ENCODE assay signal across 9 mouse cellular contexts in genomic region chr9:56200645-56201314, GRCm38 (mm10). TPM values are rescaled to one million over a fixed set of nuclear protein-coding genes. Genes with fewer than 3 reads are reported as not detected.
DNase-seq lines count a peak whose midpoint lies in the region; ATAC-seq and TF ChIP-seq lines count a peak whose summit lies in the region.
"Had no signal": no experiment of that assay in that cellular context is flagged by ENCODE, and none has a peak within 500 bp of the region (broad histone marks: within the 10 kb centered on the region; RNA-seq: fewer than 3 reads in every experiment).

No protein-coding gene starts in this region.

- peaks cover 0 to 13% of the 10 kb centered on the region in 2 experiments; a peak in 2 of 4 replicates for H3K4me1 ChIP-seq in CH12.LX (ENCODE audit: control insufficient read depth in 1 of 2, insufficient read depth in 2 of 2)
- H3K4me1 ChIP-seq in lung, embryonic 15.5 days, result peaks cover 6% of the 10 kb centered on the region; the same call in 1 of the 2 replicates
- no peaks in the 10 kb centered on the region for H3K4me1 ChIP-seq in thymus, adult 2 months (replicated peaks; ENCODE audit: control insufficient read depth, insufficient read depth, low read length)

- H3K4me3 ChIP-seq in CH12.LX (replicated peaks in 1 of 3; ENCODE audit: low read depth in 2 of 3, low read length in 2 of 3, poor library complexity in 1 of 3), result no peak overlapping the region
- H3K4me3 ChIP-seq in lung, embryonic 15.5 days, result no peak overlapping the region
- no peak overlapping the region for H3K4me3 ChIP-seq in thymus, adult 2 months (ENCODE audit: control insufficient read depth, insufficient read depth, low read length)
- H3K4me3 ChIP-seq: limb, embryonic 12.5 days had no signal

- intact Hi-C loops in heart, postnatal 14 days (cut with DNase I), result loop anchor here (2.0 to 10.0 kb wide), 3 partner anchors 82 to 594 kb away; partner anchors contain the start of gene Lingo1

- no peak overlapping the region for H3K9ac ChIP-seq in CH12.LX (ENCODE audit: insufficient read depth, low read depth)
- no peak overlapping the region for H3K9ac ChIP-seq in lung, embryonic 15.5 days
- H3K9ac ChIP-seq: limb, embryonic 12.5 days had no signal

- peak; percentile 66; the same call in 1 of the 2 replicates for ATAC-seq in lung, embryonic 15.5 days (ENCODE audit: borderline replicate concordance, extremely low read depth, low FRiP score, low TSS enrichment)

- dilution Hi-C loops in CH12.LX (cut with MboI; ENCODE audit: extremely low pct_ligation_motif_present, extremely low pct_unique_long_range_greater_than_20kb, low sequenced_read_pairs), result no loop called here

- peaks cover 6 to 26% of the 10 kb centered on the region in 2 experiments for H3K36me3 ChIP-seq in CH12.LX (replicated peaks in 1 of 2; ENCODE audit: control insufficient read depth in 1 of 2, insufficient read depth in 1 of 2, low read length in 1 of 2)
- peaks cover 13% of the 10 kb centered on the region for H3K36me3 ChIP-seq in lung, embryonic 15.5 days
- H3K36me3 ChIP-seq in thymus, adult 2 months (ENCODE audit: control insufficient read depth, insufficient read depth, low read length), result no peaks in the 10 kb centered on the region

- no peak for TF ChIP-seq POLR2A in CH12.LX (IDR thresholded peaks at IDR 0.05; ENCODE audit: low read depth, low read length)
- TF ChIP-seq POLR2A in brain, embryonic 14.5 days (IDR thresholded peaks at IDR 0.05; ENCODE audit: borderline replicate concordance, extremely low read depth, insufficient read depth, insufficient read length, poor library complexity, severe bottlenecking), result no peak
- no peak for TF ChIP-seq POLR2A in thymus, adult 2 months (IDR thresholded peaks at IDR 0.05; ENCODE audit: control insufficient read depth, extremely low read depth, insufficient read depth, low read length, poor library complexity)

- no peaks in the 10 kb centered on the region for H3K79me2 ChIP-seq in CH12.LX (replicated peaks; ENCODE audit: control insufficient read depth, extremely low read depth, insufficient read depth, poor library complexity, severe bottlenecking)

- TF ChIP-seq CTCF in CH12.LX (conservative IDR thresholded peaks at IDR 0.05 in 1 of 2, IDR thresholded peaks at IDR 0.05 in 1 of 2; ENCODE audit: low read depth in 2 of 2, low read length in 2 of 2), result peak; percentile 55 to 89
- TF ChIP-seq CTCF in brain, embryonic 14.5 days (IDR thresholded peaks at IDR 0.05; ENCODE audit: borderline replicate concordance, extremely low read depth, insufficient read depth, insufficient read length), result peak; percentile 98
- TF ChIP-seq CTCF in thymus, adult 2 months (IDR thresholded peaks at IDR 0.05; ENCODE audit: borderline replicate concordance, control insufficient read depth, extremely low read depth, insufficient read depth, low read length, poor library complexity), result peak; percentile 85; the same call in 1 of the 2 replicates

- H3K27ac ChIP-seq in CH12.LX (ENCODE audit: insufficient read depth, low read depth), result no peak overlapping the region
- no peak overlapping the region for H3K27ac ChIP-seq in lung, embryonic 15.5 days
- H3K27ac ChIP-seq in thymus, adult 2 months (ENCODE audit: control insufficient read depth, insufficient read depth, low read length), result no peak overlapping the region
- H3K27ac ChIP-seq: limb, embryonic 12.5 days had no signal

- no peaks in the 10 kb centered on the region for H3K9me3 ChIP-seq in CH12.LX (replicated peaks; ENCODE audit: low read length)
- no peaks in the 10 kb centered on the region for H3K9me3 ChIP-seq in lung, embryonic 15.5 days
- H3K9me3 ChIP-seq: limb, embryonic 12.5 days had no signal

- peak; percentile 83 for TF ChIP-seq RAD21 in CH12.LX (IDR thresholded peaks at IDR 0.05; ENCODE audit: low read depth, low read length)

- TF ChIP-seq EP300 in CH12.LX (IDR thresholded peaks at IDR 0.05; ENCODE audit: low read length), result no peak

- in situ Hi-C loops in CH12.LX (cut with MboI; ENCODE audit: low pct_ligation_motif_present, low pct_unique_long_range_greater_than_20kb, low sequenced_read_pairs), result loop anchor here (10.0 kb wide), 1 partner anchor 304 kb away; no protein-coding TSS in a partner anchor

- WGBS in lung, embryonic 15.5 days, result 23% methylated on average over 14 of the region's 14 CpGs
- 45% methylated on average over 14 of the region's 14 CpGs for WGBS in thymus, adult 2 months

- no peaks in the 10 kb centered on the region for H3K27me3 ChIP-seq in CH12.LX (replicated peaks)
- H3K27me3 ChIP-seq in lung, embryonic 15.5 days, result no peaks in the 10 kb centered on the region
- no peaks in the 10 kb centered on the region for H3K27me3 ChIP-seq in thymus, adult 2 months (ENCODE audit: control insufficient read depth, insufficient read depth, low read length)
- H3K27me3 ChIP-seq: limb, embryonic 12.5 days had no signal

- peak; percentile 80 for DNase-seq in CH12.LX (ENCODE audit: extremely low read depth)
- DNase-seq in brain, embryonic 14.5 days (ENCODE audit: low read depth), result peak; percentile 93
- peak; percentile 57 for DNase-seq in fibroblast of lung, adult 2 months (ENCODE audit: low read depth)
- DNase-seq in heart, postnatal 14 days, result peak; percentile 86 to 92
- peak; percentile 94 to 95 for DNase-seq in kidney, postnatal 4 days
- DNase-seq in ovary, postnatal 10 days (ENCODE audit: low spot score), result peak; percentile 60
- DNase-seq in thymus, adult 2 months, result peak; percentile 88

- no peak overlapping the region for H3K4me2 ChIP-seq in CH12.LX (ENCODE audit: insufficient read depth, low read depth, poor library complexity, severe bottlenecking)
- peak overlapping the region; percentile 41 for H3K4me2 ChIP-seq in lung, embryonic 15.5 days
- H3K4me2 ChIP-seq: limb, embryonic 12.5 days had no signal

TF ChIP-seq in CH12.LX, 34 proteins besides CTCF, POLR2A, EP300 and RAD21:
- no peak for TF ChIP-seq USF2 (conservative IDR thresholded peaks at IDR 0.05; ENCODE audit: low read depth, low read length)
- peak; percentile 88 for TF ChIP-seq SMC3 (IDR thresholded peaks at IDR 0.05; ENCODE audit: low read depth, low read length)
- TF ChIP-seq TCF12 (IDR thresholded peaks at IDR 0.05; ENCODE audit: low read depth, low read length), result no peak
- no peak for TF ChIP-seq E2F4 (IDR thresholded peaks at IDR 0.05; ENCODE audit: insufficient replicate concordance, low read depth, low read length)
- peak; percentile 55 for TF ChIP-seq ZC3H11A (IDR thresholded peaks at IDR 0.05; ENCODE audit: low read depth, low read length)
- no peak for TF ChIP-seq CHD2 (IDR thresholded peaks at IDR 0.05; ENCODE audit: low read length)
- TF ChIP-seq NELFE (IDR thresholded peaks at IDR 0.05; ENCODE audit: low read depth, low read length), result no peak
- no peak for TF ChIP-seq PAX5 (IDR thresholded peaks at IDR 0.05; ENCODE audit: low read length)
- no peak for TF ChIP-seq NRF1 (IDR thresholded peaks at IDR 0.05; ENCODE audit: low read depth, low read length)
- no peak for TF ChIP-seq BHLHE40 (IDR thresholded peaks at IDR 0.05; ENCODE audit: low read depth, low read length)
- no peak for TF ChIP-seq MAX (IDR thresholded peaks at IDR 0.05; ENCODE audit: low read length)
- TF ChIP-seq ELF1 (IDR thresholded peaks at IDR 0.05; ENCODE audit: low read depth, low read length), result peak; percentile 13; the same call in 1 of the 2 replicates
- TF ChIP-seq SIN3A (IDR thresholded peaks at IDR 0.05; ENCODE audit: low read length), result no peak

RNA-seq across cellular contexts. Expression of gene Tspan3, which starts 35.5 kb away (rescaled TPM):
- total RNA-seq in CH12.LX (2012; rRNA removed), result 34.5 and 35.7 TPM in 2 replicates
- total RNA-seq in CH12.LX (2014; rRNA removed), result 81.4 and 85.9 TPM in 2 replicates
- 60.4 and 62.0 TPM in 2 replicates for polyA plus RNA-seq in CH12.LX (2012; ENCODE audit: insufficient read length, low read depth)
- 382 and 433 TPM in 2 replicates for polyA plus RNA-seq in brain, embryonic 14.5 days (2012; rRNA removed)
- 100 to 1,000 TPM; 194 to 199 TPM for total RNA-seq in heart, postnatal 14 days (2021)
- 468 TPM in 2 replicates for polyA plus RNA-seq in lung, embryonic 15.5 days (2015; fragmentation: Nextera tagmentation; extraction: Ambion mirVana)
- 120 and 146 TPM in 2 replicates for polyA plus RNA-seq in thymus, adult 2 months (2012; rRNA removed)
